Mouse (Mus musculus) hindbrain, postnatal 0 days (tissue): ENCODE measurements at regions not wholly inside any gene's neighbourhood (a gene's known extent, or its start where the extent isn't known, plus 50 kb on each side); places are given as distances from the start of the nearest gene placed in this dataset.
A peak's percentile ranks its signal among the peaks of the same experiment; 100 is the strongest.

ENCODE experiments used
- ATAC-seq: fragments of 200-750 bp; cut with Nextera tagmentation; 2 replicates; pipeline ENCODE4 v1.8.0; 2017; ENCODE audit warnings: mild to moderate bottlenecking, moderate TSS enrichment, moderate library complexity
- DNase-seq: peaks from one replicate; pipeline ENCODE4 v3.0.0-alpha.2; 2015; ENCODE audit warnings: low spot score
- H3K27ac ChIP-seq: fragments of 300-500 bp; sonication (generic); 2 replicates; pipeline ENCODE4 v1.5.1; 2014; ENCODE audit warnings: mild to moderate bottlenecking
- H3K27me3 ChIP-seq: fragments of 300-500 bp; sonication (generic); 2 replicates; pipeline ENCODE4 v1.6.1; 2014; ENCODE audit warnings: low read length, mixed read lengths; ENCODE audit not compliant: insufficient read depth
- H3K36me3 ChIP-seq: fragments of 300-500 bp; sonication (generic); 2 replicates; pipeline ENCODE4 v1.6.1; 2014; ENCODE audit warnings: low read length, mixed read lengths; ENCODE audit not compliant: insufficient read depth
- H3K4me1 ChIP-seq: fragments of 300-500 bp; sonication (generic); 2 replicates; pipeline ENCODE4 v1.6.1; 2014; ENCODE audit warnings: antibody characterized with exemption, low read length, mixed read lengths; ENCODE audit not compliant: insufficient read depth
- H3K4me2 ChIP-seq: fragments of 300-500 bp; sonication (generic); 2 replicates; pipeline ENCODE4 v1.6.1; 2014; ENCODE audit warnings: low read depth, mild to moderate bottlenecking, low read length, moderate library complexity, mixed read lengths
- H3K4me3 ChIP-seq: fragments of 300-500 bp; sonication (generic); 2 replicates; pipeline ENCODE4 v1.5.1; 2014; ENCODE audit warnings: low read length
- H3K9ac ChIP-seq: fragments of 300-500 bp; sonication (generic); replicated peaks from 2 replicates; pipeline ENCODE4 v1.6.1; 2014; ENCODE audit warnings: mild to moderate bottlenecking, low read length, moderate library complexity, mixed read lengths
- H3K9me3 ChIP-seq: fragments of 300-500 bp; sonication (generic); 2 replicates; pipeline ENCODE4 v1.6.1; 2016; ENCODE audit warnings: low read length, mixed read lengths
- CTCF ChIP-seq: IDR thresholded peaks from 2 replicates; pipeline ENCODE4 v1.5.1; 2016; ENCODE audit warnings: antibody characterized with exemption, control low read depth, low read depth
- WGBS: fragments of 180-500 bp; shearing (Covaris S2); extraction: QIAGEN DNeasy Blood & Tissue Kit; methylation state at CpG from one replicate; pipeline ENCODE4 v1.1.7; 2014; 5-methylcytosine and 5-hydroxymethylcytosine counted together

GRCm38 (mm10) chr15:90340089-90340488 is 116.0 kb downstream of the Alg10b start:
- H3K36me3 ChIP-seq = no peaks in the 10 kb centered on the region
- WGBS = 91% methylated on average over 1 of the region's 1 CpGs
- no peak overlapping the region for H3K4me2 ChIP-seq
- TF ChIP-seq CTCF = no peak
- no peaks in the 10 kb centered on the region for H3K4me1 ChIP-seq
- no peak for ATAC-seq
- H3K27me3 ChIP-seq = no peaks in the 10 kb centered on the region
- no peaks in the 10 kb centered on the region for H3K9me3 ChIP-seq
- no peak overlapping the region for H3K27ac ChIP-seq
- no peak for DNase-seq
- H3K9ac ChIP-seq = no peak overlapping the region
- H3K4me3 ChIP-seq = no peak overlapping the region

GRCm38 (mm10) chr15:90341261-90341660 is 117.2 kb downstream of the Alg10b start:
- H3K9me3 ChIP-seq = no peaks in the 10 kb centered on the region
- H3K4me3 ChIP-seq = no peak overlapping the region
- DNase-seq (no peak), ATAC-seq (no peak)
- no peaks in the 10 kb centered on the region for H3K4me1 ChIP-seq
- no peak overlapping the region for H3K27ac ChIP-seq
- H3K9ac ChIP-seq = no peak overlapping the region
- H3K36me3 ChIP-seq = no peaks in the 10 kb centered on the region
- TF ChIP-seq CTCF = no peak
- WGBS = 90% methylated on average over 2 of the region's 2 CpGs
- H3K27me3 ChIP-seq = no peaks in the 10 kb centered on the region
- no peak overlapping the region for H3K4me2 ChIP-seq

- ATAC-seq (no peak), DNase-seq (no peak)
- Histone ChIP-seq H3K9ac (no peak overlapping the region), H3K36me3 (no peaks in the 10 kb centered on the region), H3K27ac (no peak overlapping the region), H3K4me3 (no peak overlapping the region), H3K9me3 (no peaks in the 10 kb centered on the region), H3K27me3 (no peaks in the 10 kb centered on the region), H3K4me2 (no peak overlapping the region), H3K4me1 (no peaks in the 10 kb centered on the region; the same call in 1 of the 2 replicates)
- TF ChIP-seq CTCF = no peak
- WGBS = 63% methylated on average over 1 of the region's 1 CpGs
Observed at GRCm38 (mm10) chr15:90343771-90344170, 119.7 kb downstream of the Alg10b start.

- Histone ChIP-seq H3K4me1 (no peaks in the 10 kb centered on the region; the same call in 1 of the 2 replicates), H3K9me3 (no peaks in the 10 kb centered on the region), H3K27me3 (no peaks in the 10 kb centered on the region), H3K4me2 (no peak overlapping the region), H3K27ac (no peak overlapping the region), H3K4me3 (no peak overlapping the region), H3K36me3 (no peaks in the 10 kb centered on the region), H3K9ac (no peak overlapping the region)
- 31% methylated on average over 4 of the region's 4 CpGs for WGBS
- ATAC-seq = no peak
- no peak for DNase-seq
- no peak for TF ChIP-seq CTCF
Observed at GRCm38 (mm10) chr15:90344956-90345355, 120.8 kb downstream of the Alg10b start.

- no peak for DNase-seq
- Histone ChIP-seq H3K27me3 (no peaks in the 10 kb centered on the region), H3K9me3 (no peaks in the 10 kb centered on the region), H3K4me3 (no peak overlapping the region), H3K9ac (no peak overlapping the region), H3K36me3 (no peaks in the 10 kb centered on the region), H3K4me2 (no peak overlapping the region), H3K27ac (no peak overlapping the region), H3K4me1 (no peaks in the 10 kb centered on the region; the same call in 1 of the 2 replicates)
- 44% methylated on average over 9 of the region's 9 CpGs for WGBS
- no peak for TF ChIP-seq CTCF
- ATAC-seq = no peak
Observed at GRCm38 (mm10) chr15:90346162-90346561, 122.1 kb downstream of the Alg10b start.

GRCm38 (mm10) chr15:90346757-90347156 is 122.6 kb downstream of the Alg10b start:
- Histone ChIP-seq H3K27me3 (no peaks in the 10 kb centered on the region), H3K4me3 (no peak overlapping the region), H3K4me2 (peak overlapping the region; percentile 11; the same call in 1 of the 2 replicates), H3K36me3 (no peaks in the 10 kb centered on the region), H3K9me3 (no peaks in the 10 kb centered on the region), H3K4me1 (no peaks in the 10 kb centered on the region; the same call in 1 of the 2 replicates), H3K27ac (no peak overlapping the region), H3K9ac (no peak overlapping the region)
- peak; percentile 44 for DNase-seq
- WGBS = 60% methylated on average over 9 of the region's 9 CpGs
- no peak for TF ChIP-seq CTCF
- no peak for ATAC-seq

GRCm38 (mm10) chr15:90351898-90352297 is 127.8 kb downstream of the Alg10b start:
- Histone ChIP-seq H3K4me3 (no peak overlapping the region), H3K27me3 (no peaks in the 10 kb centered on the region), H3K4me1 (no peaks in the 10 kb centered on the region; the same call in 1 of the 2 replicates), H3K27ac (no peak overlapping the region), H3K9ac (no peak overlapping the region), H3K4me2 (no peak overlapping the region), H3K9me3 (no peaks in the 10 kb centered on the region), H3K36me3 (no peaks in the 10 kb centered on the region)
- ATAC-seq (no peak), DNase-seq (no peak)
- TF ChIP-seq CTCF = no peak
- 87% methylated on average over 3 of the region's 3 CpGs for WGBS
